Mouse (Mus musculus): Measurements from ENCODE around the gene Dgkg. TPM values are rescaled to one million over a fixed set of nuclear protein-coding genes. Genes with fewer than 3 reads are reported as not detected.

The Dgkg gene
- polyA plus RNA-seq, 1 experiment from 2014 or later: 2.1 TPM

DNA sequence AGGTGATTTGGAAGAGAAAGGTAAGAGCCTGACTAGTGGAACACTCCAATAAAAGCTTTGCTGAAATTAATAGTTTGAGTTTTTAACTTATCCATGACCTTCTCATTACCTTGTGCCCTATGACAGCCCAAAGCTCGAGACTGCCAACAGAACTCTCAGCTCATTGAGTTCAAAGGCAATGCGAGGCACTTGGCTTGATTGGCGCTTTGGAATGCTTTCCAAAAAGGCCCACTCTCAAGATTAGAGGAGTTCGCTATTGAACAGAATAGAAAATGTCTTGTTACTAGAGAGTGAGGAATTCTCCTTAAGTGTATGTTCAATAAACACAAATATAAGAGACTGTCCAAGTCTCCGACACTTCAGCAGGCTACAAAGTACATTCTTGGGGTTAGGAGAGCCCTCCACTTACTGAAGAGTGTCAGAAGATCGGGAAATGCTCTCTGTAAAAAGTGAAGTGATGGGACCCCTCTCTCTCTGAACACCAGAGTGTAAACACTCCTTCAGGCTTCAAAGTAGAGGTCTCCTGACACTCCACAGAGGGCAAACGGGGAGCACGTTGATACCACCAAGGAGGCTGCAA, 120.3 kb downstream of the Dgkg start:
- H3K27me3 ChIP-seq (replicated peaks; ENCODE audit: control insufficient read depth, insufficient read depth, low read length): no peaks in the 10 kb centered on the region
- no peak overlapping the region for H3K4me3 ChIP-seq (ENCODE audit: low read depth, low read length)
- no peaks in the 10 kb centered on the region for H3K36me3 ChIP-seq (ENCODE audit: control insufficient read depth, insufficient read depth, low read length)
- no peaks in the 10 kb centered on the region for H3K9me3 ChIP-seq (replicated peaks; ENCODE audit: control insufficient read depth, low read length)
- ATAC-seq: no peak
- H3K4me2 ChIP-seq (ENCODE audit: low read length): no peak overlapping the region
- H3K27ac ChIP-seq (ENCODE audit: low read depth, low read length): no peak overlapping the region
- WGBS: 75% methylated on average over 8 of the region's 8 CpGs
- no peaks in the 10 kb centered on the region for H3K4me1 ChIP-seq (ENCODE audit: control insufficient read depth, insufficient read depth, low read length)
- DNase-seq (ENCODE audit: low spot score): no peak
- no peak overlapping the region for H3K9ac ChIP-seq (ENCODE audit: low read length)

DNA sequence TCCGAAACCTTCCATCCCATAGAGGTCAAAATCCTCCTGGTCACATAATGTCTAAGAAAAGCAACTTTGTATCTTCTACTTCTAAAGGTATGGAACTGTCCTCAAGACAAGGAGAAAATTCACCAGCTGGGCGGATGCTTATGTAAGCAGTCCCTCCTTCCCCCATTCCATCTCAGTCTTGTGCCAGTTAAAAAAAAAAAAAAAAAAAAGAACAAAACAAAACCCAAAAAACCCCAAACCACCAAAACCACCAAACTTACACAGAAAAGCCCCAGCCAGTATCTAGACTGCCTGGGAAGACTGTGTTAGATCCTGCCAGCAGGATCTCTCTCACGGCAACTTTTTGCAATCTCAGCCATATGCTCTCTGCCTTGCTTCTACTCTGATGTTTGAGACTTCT, 123.9 kb downstream of the Dgkg start:
- Histone ChIP-seq H3K36me3 (ENCODE audit: control insufficient read depth, insufficient read depth, low read length) (no peaks in the 10 kb centered on the region), H3K4me3 (ENCODE audit: low read depth, low read length) (no peak overlapping the region), H3K27ac (ENCODE audit: low read depth, low read length) (no peak overlapping the region), H3K4me2 (ENCODE audit: low read length) (no peak overlapping the region), H3K27me3 (replicated peaks; ENCODE audit: control insufficient read depth, insufficient read depth, low read length) (no peaks in the 10 kb centered on the region), H3K9ac (ENCODE audit: low read length) (no peak overlapping the region), H3K4me1 (ENCODE audit: control insufficient read depth, insufficient read depth, low read length) (no peaks in the 10 kb centered on the region), H3K9me3 (replicated peaks; ENCODE audit: control insufficient read depth, low read length) (no peaks in the 10 kb centered on the region)
- no peak for DNase-seq (ENCODE audit: low spot score)
- ATAC-seq: no peak
- WGBS: 89% methylated on average over 3 of the region's 3 CpGs

GRCm38 (mm10) chr16:22531834-22532233, 125.2 kb downstream of the Dgkg start:
- H3K9me3 ChIP-seq (replicated peaks; ENCODE audit: control insufficient read depth, low read length): no peaks in the 10 kb centered on the region
- 92% methylated on average over 6 of the region's 6 CpGs for WGBS
- ATAC-seq: no peak

GRCm38 (mm10) chr16:22531041-22531440, 126.0 kb downstream of the Dgkg start:
- DNase-seq (ENCODE audit: low spot score): no peak
- 82% methylated on average over 9 of the region's 9 CpGs for WGBS
- no peak overlapping the region for H3K4me2 ChIP-seq (ENCODE audit: low read length)
- H3K36me3 ChIP-seq (ENCODE audit: control insufficient read depth, insufficient read depth, low read length): no peaks in the 10 kb centered on the region
- no peak for ATAC-seq
- H3K27me3 ChIP-seq (replicated peaks; ENCODE audit: control insufficient read depth, insufficient read depth, low read length): no peaks in the 10 kb centered on the region
- H3K9ac ChIP-seq (ENCODE audit: low read length): no peak overlapping the region
- no peak overlapping the region for H3K27ac ChIP-seq (ENCODE audit: low read depth, low read length)
- no peaks in the 10 kb centered on the region for H3K9me3 ChIP-seq (replicated peaks; ENCODE audit: control insufficient read depth, low read length)
- H3K4me1 ChIP-seq (ENCODE audit: control insufficient read depth, insufficient read depth, low read length): no peaks in the 10 kb centered on the region
- H3K4me3 ChIP-seq (ENCODE audit: low read depth, low read length): no peak overlapping the region

More at GRCm38 (mm10) chr16:22531834-22532233, 125.2 kb downstream of the Dgkg start:
- H3K4me1 ChIP-seq (ENCODE audit: control insufficient read depth, insufficient read depth, low read length): no peaks in the 10 kb centered on the region
- no peak for DNase-seq (ENCODE audit: low spot score)
- H3K4me3 ChIP-seq (ENCODE audit: low read depth, low read length): no peak overlapping the region
- no peaks in the 10 kb centered on the region for H3K27me3 ChIP-seq (replicated peaks; ENCODE audit: control insufficient read depth, insufficient read depth, low read length)
- no peak overlapping the region for H3K27ac ChIP-seq (ENCODE audit: low read depth, low read length)
- H3K4me2 ChIP-seq (ENCODE audit: low read length): no peak overlapping the region
- no peak overlapping the region for H3K9ac ChIP-seq (ENCODE audit: low read length)
- H3K36me3 ChIP-seq (ENCODE audit: control insufficient read depth, insufficient read depth, low read length): no peaks in the 10 kb centered on the region

- Histone ChIP-seq H3K4me3 (ENCODE audit: low read depth, low read length) (no peak overlapping the region), H3K27ac (ENCODE audit: low read depth, low read length) (no peak overlapping the region), H3K9me3 (replicated peaks; ENCODE audit: control insufficient read depth, low read length) (no peaks in the 10 kb centered on the region), H3K4me1 (ENCODE audit: control insufficient read depth, insufficient read depth, low read length) (no peaks in the 10 kb centered on the region), H3K36me3 (ENCODE audit: control insufficient read depth, insufficient read depth, low read length) (no peaks in the 10 kb centered on the region), H3K4me2 (ENCODE audit: low read length) (no peak overlapping the region), H3K9ac (ENCODE audit: low read length) (no peak overlapping the region), H3K27me3 (replicated peaks; ENCODE audit: control insufficient read depth, insufficient read depth, low read length) (no peaks in the 10 kb centered on the region)
- ATAC-seq (no peak), DNase-seq (ENCODE audit: low spot score) (no peak)
- WGBS: 27% methylated on average over 5 of the region's 5 CpGs
Observed at GRCm38 (mm10) chr16:22527499-22527939, 129.5 kb downstream of the Dgkg start.

- no peaks in the 10 kb centered on the region for H3K36me3 ChIP-seq (ENCODE audit: control insufficient read depth, insufficient read depth, low read length)
- DNase-seq (ENCODE audit: low spot score): no peak
- H3K4me3 ChIP-seq (ENCODE audit: low read depth, low read length): no peak overlapping the region
- no peak overlapping the region for H3K4me2 ChIP-seq (ENCODE audit: low read length)
- ATAC-seq: no peak
- no peaks in the 10 kb centered on the region for H3K4me1 ChIP-seq (ENCODE audit: control insufficient read depth, insufficient read depth, low read length)
- 94% methylated on average over 4 of the region's 4 CpGs for WGBS
- H3K27me3 ChIP-seq (replicated peaks; ENCODE audit: control insufficient read depth, insufficient read depth, low read length): no peaks in the 10 kb centered on the region
- no peaks in the 10 kb centered on the region for H3K9me3 ChIP-seq (replicated peaks; ENCODE audit: control insufficient read depth, low read length)
- no peak overlapping the region for H3K9ac ChIP-seq (ENCODE audit: low read length)
- no peak overlapping the region for H3K27ac ChIP-seq (ENCODE audit: low read depth, low read length)
Observed at GRCm38 (mm10) chr16:22526386-22526785, 130.6 kb downstream of the Dgkg start.

DNA sequence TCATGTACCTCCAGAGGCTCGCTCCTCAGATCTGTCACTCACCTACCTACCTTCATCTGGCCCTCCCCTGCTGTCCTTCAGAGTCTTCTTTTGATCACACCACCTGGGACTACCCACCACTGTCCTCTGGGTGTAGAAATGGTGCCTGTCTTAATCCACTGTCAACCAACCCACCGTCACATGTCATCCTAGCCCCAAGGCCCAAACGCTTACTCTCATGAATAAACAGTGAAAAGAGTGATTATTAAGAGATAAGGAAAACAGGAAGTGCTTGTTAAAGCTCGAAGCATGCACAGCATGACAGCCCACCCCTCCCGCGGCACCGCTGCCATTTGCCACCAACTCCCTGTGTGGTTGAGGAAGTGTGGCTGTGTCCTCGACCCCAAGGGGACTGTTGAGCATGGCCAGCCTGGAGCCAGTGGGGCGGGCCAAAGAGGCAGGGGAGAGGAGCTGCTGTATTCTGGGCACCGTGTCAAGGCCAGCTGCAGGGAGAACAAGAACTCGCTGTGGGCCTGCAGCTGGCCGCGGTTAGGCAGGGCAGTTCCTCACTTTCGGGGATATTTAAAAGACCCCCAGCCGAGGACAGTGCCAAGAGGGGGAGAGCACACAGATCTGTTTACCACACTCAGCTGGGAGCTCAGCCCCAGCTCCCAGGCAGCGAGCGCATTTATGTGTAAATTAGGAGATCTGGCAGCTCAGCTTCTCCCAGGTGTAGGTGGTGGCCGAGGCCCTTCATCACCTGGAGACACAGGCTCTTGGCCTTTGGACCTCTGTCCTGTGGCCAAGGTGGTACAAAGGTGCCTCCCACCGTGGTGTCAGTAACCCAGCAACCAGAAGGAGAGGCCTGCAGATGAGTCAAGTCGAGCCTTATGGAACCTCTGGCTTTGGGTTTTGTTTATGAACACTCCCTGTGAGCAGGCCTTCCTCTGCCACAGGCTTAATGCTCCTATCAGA, 139.3 kb downstream of the Dgkg start:
- no peak overlapping the region for H3K4me3 ChIP-seq (ENCODE audit: low read depth, low read length)
- H3K27ac ChIP-seq (ENCODE audit: low read depth, low read length): no peak overlapping the region
- H3K4me2 ChIP-seq (ENCODE audit: low read length): 0 out of 2 replicates have a peak overlapping the region, but pooled peaks have one; percentile 2
- peak; percentile 76 for DNase-seq (ENCODE audit: low spot score)
- no peaks in the 10 kb centered on the region for H3K36me3 ChIP-seq (ENCODE audit: control insufficient read depth, insufficient read depth, low read length)
- ATAC-seq: peak; percentile 78
- 11% methylated on average over 20 of the region's 20 CpGs for WGBS
- H3K9me3 ChIP-seq (replicated peaks; ENCODE audit: control insufficient read depth, low read length): no peaks in the 10 kb centered on the region
- H3K4me1 ChIP-seq (ENCODE audit: control insufficient read depth, insufficient read depth, low read length): peaks cover 9% of the 10 kb centered on the region
- no peaks in the 10 kb centered on the region for H3K27me3 ChIP-seq (replicated peaks; ENCODE audit: control insufficient read depth, insufficient read depth, low read length)
- H3K9ac ChIP-seq (ENCODE audit: low read length): no peak overlapping the region

GRCm38 (mm10) chr16:22515476-22515875, 141.5 kb downstream of the Dgkg start:
- Histone ChIP-seq H3K36me3 (ENCODE audit: control insufficient read depth, insufficient read depth, low read length) (no peaks in the 10 kb centered on the region), H3K9ac (ENCODE audit: low read length) (no peak overlapping the region), H3K27me3 (replicated peaks; ENCODE audit: control insufficient read depth, insufficient read depth, low read length) (no peaks in the 10 kb centered on the region), H3K4me2 (ENCODE audit: low read length) (no peak overlapping the region), H3K27ac (ENCODE audit: low read depth, low read length) (no peak overlapping the region), H3K4me3 (ENCODE audit: low read depth, low read length) (no peak overlapping the region), H3K9me3 (replicated peaks; ENCODE audit: control insufficient read depth, low read length) (no peaks in the 10 kb centered on the region), H3K4me1 (ENCODE audit: control insufficient read depth, insufficient read depth, low read length) (peaks cover 9% of the 10 kb centered on the region)
- ATAC-seq: no peak
- DNase-seq (ENCODE audit: low spot score): no peak
- 26% methylated on average over 5 of the region's 5 CpGs for WGBS

Data from forebrain, embryonic 14.5 days (tissue).